Mouse (Mus musculus) heart, embryonic 13.5 days (tissue): ENCODE measurements around the gene Nyap1. TPM values are rescaled to one million over a fixed set of nuclear protein-coding genes. Genes with fewer than 3 reads are reported as not detected.

ENCODE experiments used
- ATAC-seq: fragments of 200-750 bp; cut with Nextera tagmentation; 2 replicates; pipeline ENCODE4 v1.8.0; 2017; ENCODE audit warnings: moderate TSS enrichment; ENCODE audit not compliant: insufficient number of reproducible peaks, low FRiP score, low TSS enrichment; ENCODE audit errors: extremely low read depth
- H3K27ac ChIP-seq: fragments of 300-500 bp; sonication (generic); replicated peaks from 2 replicates; pipeline ENCODE4 v1.5.1; 2015; ENCODE audit warnings: moderate library complexity, mild to moderate bottlenecking, inconsistent platforms
- H3K27me3 ChIP-seq: fragments of 300-500 bp; sonication (generic); replicated peaks from 2 replicates; pipeline ENCODE4 v1.6.1; 2015; ENCODE audit warnings: mild to moderate bottlenecking, inconsistent platforms
- H3K36me3 ChIP-seq: fragments of 300-500 bp; sonication (generic); 2 replicates; pipeline ENCODE4 v1.6.1; 2015; ENCODE audit warnings: mild to moderate bottlenecking, inconsistent platforms
- H3K4me1 ChIP-seq: fragments of 300-500 bp; sonication (generic); 2 replicates; pipeline ENCODE4 v1.6.1; 2015; ENCODE audit warnings: inconsistent platforms
- H3K4me2 ChIP-seq: fragments of 300-500 bp; sonication (generic); 2 replicates; pipeline ENCODE4 v1.6.1; 2015; ENCODE audit warnings: inconsistent platforms, mild to moderate bottlenecking, moderate library complexity
- H3K4me3 ChIP-seq: fragments of 300-500 bp; sonication (generic); 2 replicates; pipeline ENCODE4 v1.5.1; 2015; ENCODE audit warnings: moderate library complexity, mild to moderate bottlenecking, inconsistent platforms
- H3K9ac ChIP-seq: fragments of 300-500 bp; sonication (generic); 2 replicates; pipeline ENCODE4 v1.6.1; 2015; ENCODE audit warnings: inconsistent platforms, mild to moderate bottlenecking, moderate library complexity
- H3K9me3 ChIP-seq: fragments of 300-500 bp; sonication (generic); 2 replicates; pipeline ENCODE4 v1.6.1; 2016; ENCODE audit warnings: inconsistent platforms
- WGBS: fragments of 180-500 bp; shearing (Covaris S2); methylation state at CpG from one replicate; pipeline ENCODE4 v1.1.7; 2015; ENCODE audit warnings: mixed read lengths; 5-methylcytosine and 5-hydroxymethylcytosine counted together
- polyA plus RNA-seq: library from polyadenylated mRNA; unstranded; fragments of >200 nt; fragmentation: Nextera tagmentation; extraction: Ambion mirVana; gene quantifications from 2 replicates; pipeline ENCODE4 v1.2.1, GENCODE M21; 2015

The Nyap1 gene
- polyA plus RNA-seq, 1 experiment from 2014 or later: 1.5 TPM

- H3K4me3 ChIP-seq: no peak overlapping the region
- H3K9ac ChIP-seq: peak overlapping the region; percentile 29; the same call in 1 of the 2 replicates
- H3K9me3 ChIP-seq: no peaks in the 10 kb centered on the region
- WGBS: 92% methylated on average over 7 of the region's 7 CpGs
- H3K27me3 ChIP-seq: no peaks in the 10 kb centered on the region
- H3K4me1 ChIP-seq: peaks cover 50% of the 10 kb centered on the region
- H3K36me3 ChIP-seq: peaks cover 51% of the 10 kb centered on the region
- no peak overlapping the region for H3K27ac ChIP-seq
- ATAC-seq: no peak
- no peak overlapping the region for H3K4me2 ChIP-seq
Measured at GRCm38 (mm10) chr5:137781661-137782060, 40.3 kb upstream of the Nyap1 start.

- 1% methylated on average over 80 of the region's 83 CpGs for WGBS
- H3K4me2 ChIP-seq: peak overlapping the region; percentile 99
- H3K4me3 ChIP-seq: peak overlapping the region; percentile 100
- peak overlapping the region; percentile 97 for H3K9ac ChIP-seq
- H3K27ac ChIP-seq: peak overlapping the region; percentile 94
- H3K27me3 ChIP-seq: no peaks in the 10 kb centered on the region
- H3K4me1 ChIP-seq: peaks cover 47% of the 10 kb centered on the region
- H3K36me3 ChIP-seq: peaks cover 43% of the 10 kb centered on the region
- ATAC-seq: peak; percentile 31; the same call in 1 of the 2 replicates
- H3K9me3 ChIP-seq: no peaks in the 10 kb centered on the region
Measured at GRCm38 (mm10) chr5:137779053-137779933, 37.9 kb upstream of the Nyap1 start.

GRCm38 (mm10) chr5:137778635-137779034 is 37.2 kb upstream of the Nyap1 start, which contains the start of gene Ppp1r35:
Gene Ppp1r35 (plus strand): TSS chr5:137778849.
- ATAC-seq: peak; percentile 80
- Histone ChIP-seq H3K36me3 (peaks cover 36% of the 10 kb centered on the region), H3K4me3 (peak within 1 kb of the TSS; percentile 100), H3K9me3 (no peaks in the 10 kb centered on the region), H3K27ac (peak within 1 kb of the TSS; percentile 94), H3K4me1 (peaks cover 40% of the 10 kb centered on the region), H3K4me2 (peak within 1 kb of the TSS; percentile 99), H3K9ac (peak within 1 kb of the TSS; percentile 97), H3K27me3 (no peaks in the 10 kb centered on the region)
- WGBS: under 1% methylated on average over 31 of the region's 31 CpGs

- Histone ChIP-seq H3K9me3 (no peaks in the 10 kb centered on the region), H3K4me2 (no peak overlapping the region), H3K27me3 (no peaks in the 10 kb centered on the region), H3K9ac (no peak overlapping the region), H3K36me3 (peaks cover 24% of the 10 kb centered on the region), H3K27ac (no peak overlapping the region), H3K4me1 (peaks cover 29% of the 10 kb centered on the region), H3K4me3 (no peak overlapping the region)
- no peak for ATAC-seq
- 77% methylated on average over 7 of the region's 7 CpGs for WGBS
Measured at GRCm38 (mm10) chr5:137777267-137777845, 35.9 kb upstream of the Nyap1 start.

GRCm38 (mm10) chr5:137776408-137776918 is 35.1 kb upstream of the Nyap1 start:
- H3K9me3 ChIP-seq: no peaks in the 10 kb centered on the region
- H3K27me3 ChIP-seq: no peaks in the 10 kb centered on the region
- H3K27ac ChIP-seq: peak overlapping the region; percentile 72
- H3K4me1 ChIP-seq: peaks cover 33% of the 10 kb centered on the region
- H3K9ac ChIP-seq: peak overlapping the region; percentile 47; the same call in 1 of the 2 replicates
- no peak overlapping the region for H3K4me2 ChIP-seq
- peaks cover 15% of the 10 kb centered on the region for H3K36me3 ChIP-seq
- no peak overlapping the region for H3K4me3 ChIP-seq
- no peak; the same call in 1 of the 2 replicates for ATAC-seq
- WGBS: 29% methylated on average over 5 of the region's 5 CpGs

- H3K27me3 ChIP-seq: no peaks in the 10 kb centered on the region
- H3K9me3 ChIP-seq: no peaks in the 10 kb centered on the region
- H3K4me3 ChIP-seq: no peak overlapping the region
- 89% methylated on average over 2 of the region's 2 CpGs for WGBS
- H3K9ac ChIP-seq: no peak overlapping the region
- H3K4me1 ChIP-seq: peaks cover 33% of the 10 kb centered on the region
- no peak overlapping the region for H3K4me2 ChIP-seq
- H3K36me3 ChIP-seq: peaks cover 8% of the 10 kb centered on the region
- no peak for ATAC-seq
- H3K27ac ChIP-seq: peak overlapping the region; percentile 72
Measured at GRCm38 (mm10) chr5:137775587-137776290, 34.3 kb upstream of the Nyap1 start.

- Histone ChIP-seq H3K36me3 (no peaks in the 10 kb centered on the region), H3K9me3 (no peaks in the 10 kb centered on the region), H3K4me1 (peaks cover 16% of the 10 kb centered on the region), H3K27me3 (no peaks in the 10 kb centered on the region), H3K4me3 (no peak overlapping the region), H3K4me2 (no peak overlapping the region), H3K9ac (no peak overlapping the region), H3K27ac (no peak overlapping the region)
- no peak for ATAC-seq
Measured at GRCm38 (mm10) chr5:137772755-137773154, 31.3 kb upstream of the Nyap1 start.

GRCm38 (mm10) chr5:137770709-137771108 is 29.3 kb upstream of the Nyap1 start:
- H3K9ac ChIP-seq: no peak overlapping the region
- no peak for ATAC-seq

GRCm38 (mm10) chr5:137768475-137768874 is 27.1 kb upstream of the Nyap1 start:
- no peaks in the 10 kb centered on the region for H3K27me3 ChIP-seq
- H3K4me3 ChIP-seq: no peak overlapping the region
- no peak for ATAC-seq
- no peak overlapping the region for H3K27ac ChIP-seq
- 64% methylated on average over 1 of the region's 1 CpGs for WGBS
- 0 out of 2 replicates have a peak, but pooled peaks cover 5% of the 10 kb centered on the region for H3K4me1 ChIP-seq
- H3K9ac ChIP-seq: no peak overlapping the region
- H3K4me2 ChIP-seq: no peak overlapping the region
- no peaks in the 10 kb centered on the region for H3K36me3 ChIP-seq
- H3K9me3 ChIP-seq: no peaks in the 10 kb centered on the region

More at GRCm38 (mm10) chr5:137770709-137771108, 29.3 kb upstream of the Nyap1 start:
- Histone ChIP-seq H3K4me1 (0 out of 2 replicates have a peak, but pooled peaks cover 5% of the 10 kb centered on the region), H3K36me3 (no peaks in the 10 kb centered on the region), H3K27ac (no peak overlapping the region), H3K4me3 (no peak overlapping the region), H3K4me2 (no peak overlapping the region), H3K27me3 (no peaks in the 10 kb centered on the region), H3K9me3 (no peaks in the 10 kb centered on the region)
- WGBS: 38% methylated on average over 2 of the region's 2 CpGs

- Histone ChIP-seq H3K27me3 (no peaks in the 10 kb centered on the region), H3K27ac (no peak overlapping the region), H3K4me3 (no peak overlapping the region), H3K4me2 (no peak overlapping the region), H3K4me1 (no peaks in the 10 kb centered on the region), H3K36me3 (peaks cover 9% of the 10 kb centered on the region; the same call in 1 of the 2 replicates), H3K9me3 (no peaks in the 10 kb centered on the region), H3K9ac (no peak overlapping the region)
- ATAC-seq: no peak
- 54% methylated on average over 3 of the region's 3 CpGs for WGBS
Measured at GRCm38 (mm10) chr5:137766270-137766669, 24.9 kb upstream of the Nyap1 start.
